Mouse (Mus musculus): Measurements from ENCODE around the gene Slc8a1. TPM values are rescaled to one million over a fixed set of nuclear protein-coding genes. Genes with fewer than 3 reads are reported as not detected.
A peak's percentile ranks its signal among the peaks of the same experiment; 100 is the strongest.

Gene Slc8a1
- total and polyA plus RNA-seq, 2 experiments from 2014 or later = 71.6 to 875 TPM

DNA sequence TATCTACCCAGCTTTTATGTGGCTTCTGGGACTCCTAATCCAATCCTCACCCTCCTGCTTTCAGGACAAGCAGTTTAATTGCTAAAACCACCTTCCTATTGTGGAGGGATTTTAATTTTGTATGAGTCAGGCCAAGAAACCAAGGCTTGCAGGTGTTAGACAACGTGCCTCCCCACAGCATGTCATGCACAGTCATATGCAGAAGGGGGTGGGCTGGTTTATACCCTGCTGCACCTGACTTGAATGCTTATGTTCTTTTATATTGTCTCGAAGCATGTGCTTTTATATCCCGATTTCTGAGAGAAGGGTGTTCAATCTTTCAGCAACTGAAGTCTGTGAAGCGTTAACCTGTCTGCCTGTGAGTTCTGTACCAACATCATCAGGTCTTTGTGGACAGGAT lies 334.0 kb downstream of the Slc8a1 start:
- no peaks in the 10 kb centered on the region for H3K27me3 ChIP-seq (ENCODE audit: control insufficient read depth, insufficient read depth, low read length)
- TF ChIP-seq CTCF (IDR thresholded peaks at IDR 0.05; ENCODE audit: low read depth) (no peak), EP300 (IDR thresholded peaks at IDR 0.05; ENCODE audit: low read depth) (no peak)
- peak overlapping the region; percentile 75 for H3K27ac ChIP-seq (ENCODE audit: low read depth)
- ATAC-seq (ENCODE audit: insufficient read depth, low read depth) (no peak), DNase-seq (ENCODE audit: low spot score) (no peak)
- peaks cover 26% of the 10 kb centered on the region for H3K4me1 ChIP-seq (ENCODE audit: control insufficient read depth, insufficient read depth)
- no peak overlapping the region for H3K4me2 ChIP-seq (ENCODE audit: low read depth, low read length)
- H3K36me3 ChIP-seq (replicated peaks; ENCODE audit: control insufficient read depth, insufficient read depth, low read length) = peaks cover 42% of the 10 kb centered on the region
- 77% methylated on average over 4 of the region's 4 CpGs for WGBS
- H3K4me3 ChIP-seq (ENCODE audit: low read depth, low read length) = no peak overlapping the region
- no peak overlapping the region for H3K9ac ChIP-seq (replicated peaks; ENCODE audit: low read depth, low read length)
- no peaks in the 10 kb centered on the region for H3K9me3 ChIP-seq (replicated peaks; ENCODE audit: control insufficient read depth, low read length)

DNA sequence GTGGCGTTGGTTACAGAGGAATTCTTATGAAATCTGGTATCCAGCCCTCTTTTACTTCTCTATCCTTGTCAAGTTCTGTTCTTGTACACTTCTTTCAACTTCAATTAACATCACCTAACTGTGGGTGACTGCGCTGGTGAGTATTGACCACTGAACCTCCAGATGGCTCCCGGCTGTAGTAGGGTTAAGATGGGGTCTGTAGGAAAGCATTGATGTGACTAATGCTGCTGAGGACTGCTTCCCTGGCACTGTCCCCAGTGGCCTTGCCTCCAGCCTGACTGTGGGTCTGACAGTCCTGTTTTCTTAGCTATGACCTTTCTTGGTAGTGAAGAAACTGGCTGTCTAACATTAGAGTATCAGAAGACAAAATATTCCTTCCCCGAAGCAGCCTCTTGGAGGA lies 335.1 kb downstream of the Slc8a1 start:
- H3K9ac ChIP-seq (replicated peaks; ENCODE audit: low read depth, low read length) = no peak overlapping the region
- ATAC-seq (ENCODE audit: insufficient read depth, low read depth) = peak; percentile 55
- H3K4me3 ChIP-seq (ENCODE audit: low read depth, low read length) = no peak overlapping the region
- WGBS = 70% methylated on average over 4 of the region's 4 CpGs
- H3K27ac ChIP-seq (ENCODE audit: low read depth) = peak overlapping the region; percentile 75
- H3K4me2 ChIP-seq (ENCODE audit: low read depth, low read length) = no peak overlapping the region
- TF ChIP-seq EP300 (IDR thresholded peaks at IDR 0.05; ENCODE audit: low read depth) = no peak; the same call in 1 of the 2 replicates
- no peak; the same call in 1 of the 2 replicates for TF ChIP-seq CTCF (IDR thresholded peaks at IDR 0.05; ENCODE audit: low read depth)
- H3K4me1 ChIP-seq (ENCODE audit: control insufficient read depth, insufficient read depth) = peaks cover 26% of the 10 kb centered on the region
- H3K27me3 ChIP-seq (ENCODE audit: control insufficient read depth, insufficient read depth, low read length) = no peaks in the 10 kb centered on the region
- peaks cover 42% of the 10 kb centered on the region for H3K36me3 ChIP-seq (replicated peaks; ENCODE audit: control insufficient read depth, insufficient read depth, low read length)
- no peaks in the 10 kb centered on the region for H3K9me3 ChIP-seq (replicated peaks; ENCODE audit: control insufficient read depth, low read length)
- DNase-seq (ENCODE audit: low spot score) = no peak

DNA sequence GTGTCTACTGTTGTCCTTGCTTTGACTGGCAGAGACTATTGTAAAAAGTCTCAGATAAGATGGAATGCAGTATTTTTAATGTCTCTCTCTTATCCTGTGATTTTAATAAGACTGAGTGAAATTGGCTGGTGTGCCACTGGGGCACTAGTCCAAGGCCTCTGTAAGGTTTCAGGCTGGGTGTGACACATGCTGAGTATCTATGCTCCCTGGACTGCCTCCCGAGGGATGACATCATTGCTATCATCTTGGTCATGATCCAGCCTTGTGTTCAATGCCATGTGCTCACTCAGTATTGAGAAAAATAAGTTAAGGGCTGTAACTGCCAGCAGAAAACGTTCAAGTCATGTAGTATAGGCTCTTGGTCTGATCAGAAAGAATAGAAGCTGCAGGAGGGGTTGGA lies 335.5 kb downstream of the Slc8a1 start:
- peak; percentile 62 for DNase-seq (ENCODE audit: low spot score)
- TF ChIP-seq EP300 (IDR thresholded peaks at IDR 0.05; ENCODE audit: low read depth) = no peak; the same call in 1 of the 2 replicates
- no peak for TF ChIP-seq CTCF (IDR thresholded peaks at IDR 0.05; ENCODE audit: low read depth)
- Histone ChIP-seq H3K4me1 (ENCODE audit: control insufficient read depth, insufficient read depth) (peaks cover 26% of the 10 kb centered on the region), H3K36me3 (replicated peaks; ENCODE audit: control insufficient read depth, insufficient read depth, low read length) (peaks cover 37% of the 10 kb centered on the region), H3K9me3 (replicated peaks; ENCODE audit: control insufficient read depth, low read length) (no peaks in the 10 kb centered on the region), H3K27ac (ENCODE audit: low read depth) (peak overlapping the region; percentile 75), H3K4me3 (ENCODE audit: low read depth, low read length) (no peak overlapping the region), H3K9ac (replicated peaks; ENCODE audit: low read depth, low read length) (no peak overlapping the region), H3K27me3 (ENCODE audit: control insufficient read depth, insufficient read depth, low read length) (no peaks in the 10 kb centered on the region), H3K4me2 (ENCODE audit: low read depth, low read length) (no peak overlapping the region)
- WGBS = 7% methylated on average over 2 of the region's 2 CpGs
- ATAC-seq (ENCODE audit: insufficient read depth, low read depth) = peak; percentile 85

DNA sequence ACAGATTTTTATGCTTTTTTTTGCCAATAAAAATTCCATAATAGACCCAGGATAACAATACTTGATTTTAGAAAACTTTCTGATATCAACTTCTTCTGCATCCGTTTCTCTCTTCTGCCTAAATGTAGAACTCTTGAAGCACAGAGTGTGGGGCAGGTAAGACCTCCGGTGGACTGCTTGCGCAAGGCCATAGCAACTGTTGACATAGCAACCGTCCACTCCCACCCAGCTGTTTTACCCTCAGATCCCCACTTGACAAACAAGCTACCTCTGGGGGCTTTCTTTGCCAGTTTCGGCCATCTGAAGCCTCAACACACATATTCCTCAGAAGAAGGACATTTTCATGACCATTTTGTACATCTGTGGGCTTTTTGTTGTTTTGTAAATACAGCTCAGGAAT lies 337.8 kb downstream of the Slc8a1 start:
- H3K27ac ChIP-seq (ENCODE audit: low read depth) = no peak overlapping the region
- no peak for TF ChIP-seq CTCF (IDR thresholded peaks at IDR 0.05; ENCODE audit: low read depth)
- TF ChIP-seq EP300 (IDR thresholded peaks at IDR 0.05; ENCODE audit: low read depth) = no peak
- DNase-seq (ENCODE audit: low spot score) = no peak
- no peaks in the 10 kb centered on the region for H3K9me3 ChIP-seq (replicated peaks; ENCODE audit: control insufficient read depth, low read length)
- ATAC-seq (ENCODE audit: insufficient read depth, low read depth) = no peak
- no peaks in the 10 kb centered on the region for H3K27me3 ChIP-seq (ENCODE audit: control insufficient read depth, insufficient read depth, low read length)
- peaks cover 26% of the 10 kb centered on the region for H3K4me1 ChIP-seq (ENCODE audit: control insufficient read depth, insufficient read depth)
- no peak overlapping the region for H3K4me2 ChIP-seq (ENCODE audit: low read depth, low read length)
- H3K4me3 ChIP-seq (ENCODE audit: low read depth, low read length) = no peak overlapping the region
- no peak overlapping the region for H3K9ac ChIP-seq (replicated peaks; ENCODE audit: low read depth, low read length)
- WGBS = 73% methylated on average over 5 of the region's 5 CpGs
- H3K36me3 ChIP-seq (replicated peaks; ENCODE audit: control insufficient read depth, insufficient read depth, low read length) = peaks cover 27% of the 10 kb centered on the region

DNA sequence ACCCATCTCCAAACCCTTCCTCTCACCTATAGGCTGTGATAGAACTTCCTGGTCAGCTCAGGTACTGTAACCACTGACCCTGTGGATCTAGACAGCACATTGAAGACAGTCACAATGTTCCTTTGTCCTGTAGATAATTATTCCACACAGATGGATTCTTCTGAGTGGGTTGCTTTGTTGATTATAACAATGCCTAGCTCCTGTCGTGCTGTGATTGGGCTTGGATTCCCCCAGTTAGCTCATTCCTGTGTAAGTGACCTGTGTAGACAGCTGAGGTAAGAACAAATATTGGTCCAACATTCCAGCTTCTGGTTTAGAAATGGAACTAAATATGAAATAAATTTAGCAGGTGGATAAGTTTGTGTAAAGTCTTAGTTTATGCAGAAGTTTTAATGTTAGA lies 340.7 kb downstream of the Slc8a1 start:
- WGBS = 79% methylated on average over 1 of the region's 1 CpGs
- TF ChIP-seq EP300 (IDR thresholded peaks at IDR 0.05; ENCODE audit: low read depth) = no peak
- no peak for TF ChIP-seq CTCF (IDR thresholded peaks at IDR 0.05; ENCODE audit: low read depth)

DNA sequence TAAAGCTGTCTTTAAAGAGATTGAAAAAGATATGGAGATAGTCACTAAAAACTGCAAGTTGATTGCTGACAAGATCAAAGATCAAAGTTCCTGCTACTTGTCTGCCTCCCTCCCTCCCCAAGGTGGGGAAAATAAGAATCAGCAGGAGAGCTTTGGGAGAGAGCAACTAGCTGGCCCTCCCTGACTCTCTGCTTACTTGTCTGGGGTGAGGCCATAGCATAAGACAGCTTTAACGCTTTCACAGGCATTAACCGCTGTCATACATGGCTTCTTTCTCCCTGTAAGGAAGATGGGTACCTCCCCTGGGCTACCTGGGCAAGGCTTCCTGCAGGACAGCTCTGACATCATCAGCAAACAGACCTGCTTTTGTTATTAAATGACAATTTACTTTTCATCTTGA lies 344.1 kb downstream of the Slc8a1 start:
- H3K27ac ChIP-seq (ENCODE audit: low read depth) = no peak overlapping the region

More for the DNA sequence above, 340.7 kb downstream of the Slc8a1 start:
- H3K9ac ChIP-seq (replicated peaks; ENCODE audit: low read depth, low read length) = no peak overlapping the region
- no peaks in the 10 kb centered on the region for H3K27me3 ChIP-seq (ENCODE audit: control insufficient read depth, insufficient read depth, low read length)
- no peak overlapping the region for H3K27ac ChIP-seq (ENCODE audit: low read depth)
- H3K9me3 ChIP-seq (replicated peaks; ENCODE audit: control insufficient read depth, low read length) = no peaks in the 10 kb centered on the region
- H3K4me1 ChIP-seq (ENCODE audit: control insufficient read depth, insufficient read depth) = peaks cover 8% of the 10 kb centered on the region
- peaks cover 31% of the 10 kb centered on the region for H3K36me3 ChIP-seq (replicated peaks; ENCODE audit: control insufficient read depth, insufficient read depth, low read length)
- H3K4me2 ChIP-seq (ENCODE audit: low read depth, low read length) = no peak overlapping the region
- no peak overlapping the region for H3K4me3 ChIP-seq (ENCODE audit: low read depth, low read length)
- DNase-seq (ENCODE audit: low spot score) (no peak), ATAC-seq (ENCODE audit: insufficient read depth, low read depth) (no peak)

More for the DNA sequence above, 344.1 kb downstream of the Slc8a1 start:
- Histone ChIP-seq H3K27me3 (ENCODE audit: control insufficient read depth, insufficient read depth, low read length) (no peaks in the 10 kb centered on the region), H3K36me3 (replicated peaks; ENCODE audit: control insufficient read depth, insufficient read depth, low read length) (peaks cover 36% of the 10 kb centered on the region), H3K4me1 (ENCODE audit: control insufficient read depth, insufficient read depth) (peaks cover 8% of the 10 kb centered on the region; the same call in 1 of the 2 replicates), H3K4me3 (ENCODE audit: low read depth, low read length) (no peak overlapping the region), H3K9ac (replicated peaks; ENCODE audit: low read depth, low read length) (no peak overlapping the region), H3K4me2 (ENCODE audit: low read depth, low read length) (no peak overlapping the region), H3K9me3 (replicated peaks; ENCODE audit: control insufficient read depth, low read length) (no peaks in the 10 kb centered on the region)
- 62% methylated on average over 2 of the region's 2 CpGs for WGBS
- TF ChIP-seq CTCF (IDR thresholded peaks at IDR 0.05; ENCODE audit: low read depth) = no peak
- TF ChIP-seq EP300 (IDR thresholded peaks at IDR 0.05; ENCODE audit: low read depth) = no peak
- no peak for DNase-seq (ENCODE audit: low spot score)
- ATAC-seq (ENCODE audit: insufficient read depth, low read depth) = no peak

Measured in heart, postnatal 0 days (tissue).